Mouse (Mus musculus): Measurements from ENCODE around the gene Psg16. TPM values are rescaled to one million over a fixed set of nuclear protein-coding genes. Genes with fewer than 3 reads are reported as not detected.
"Not testable (repeated sequence)": the region's sequence is repeated elsewhere in the genome, so short reads cannot be mapped to it uniquely, and the experiment has no call there.

Gene Psg16
- total RNA-seq, 2 experiments from 2014 or later, result 0.05 to 0.20 TPM

- DNase-seq (ENCODE audit: low spot score in 2 of 2), result no peak
These were observed 16.3 kb downstream of the Psg16 start for GRCm38 (mm10) chr7:17090058-17090585.

GRCm38 (mm10) chr7:17091280-17091679, 17.4 kb downstream of the Psg16 start:
- no peak for DNase-seq (ENCODE audit: low spot score in 2 of 2)

- not testable (repeated sequence) for DNase-seq (ENCODE audit: low spot score in 2 of 2)
These were observed 27.8 kb downstream of the Psg16 start for GRCm38 (mm10) chr7:17101631-17102030.

- no peak for DNase-seq (ENCODE audit: low spot score in 2 of 2)
These were observed 61.5 kb downstream of the Psg16 start for GRCm38 (mm10) chr7:17135307-17135706.

- no peak for DNase-seq (ENCODE audit: low spot score in 2 of 2)
These were observed 76.1 kb downstream of the Psg16 start, which contains the start of gene Ceacam3 for GRCm38 (mm10) chr7:17149931-17150330. Gene Ceacam3 (plus strand): TSS chr7:17150282.

- DNase-seq (ENCODE audit: low spot score in 2 of 2), result no peak
These were observed 81.8 kb downstream of the Psg16 start for GRCm38 (mm10) chr7:17155634-17156033.

GRCm38 (mm10) chr7:17156885-17157677, 83.2 kb downstream of the Psg16 start:
- no peak for DNase-seq (ENCODE audit: low spot score in 2 of 2)

GRCm38 (mm10) chr7:17159011-17159410, 85.2 kb downstream of the Psg16 start:
- no peak for DNase-seq (ENCODE audit: low spot score in 2 of 2)

GRCm38 (mm10) chr7:17171827-17172226, 98.0 kb downstream of the Psg16 start:
- DNase-seq (ENCODE audit: low spot score in 2 of 2), result no peak

Other genes with a start within 250 kb of the Psg16 start
- gene Prkd2, start 231.1 kb upstream of the Psg16 start, total RNA-seq (2021), result 10 to 100 TPM; 16.8 to 17.4 TPM
- 10 to 100 TPM; 17.8 to 19.0 TPM for gene Dact3, start 198.7 kb upstream of the Psg16 start, total RNA-seq (2021)
- gene Gng8, start 182.3 kb upstream of the Psg16 start, total RNA-seq (2021), result 1 to 10 TPM; 2.6 TPM
- gene Ptgir, start 167.6 kb upstream of the Psg16 start, total RNA-seq (2021), result 1 to 10 TPM; 2.6 to 3.3 TPM
- 100 to 1,000 TPM; 189 to 234 TPM for gene Calm3, start 149.9 kb upstream of the Psg16 start, total RNA-seq (2021)
- gene Pnmal2, start 129.4 kb upstream of the Psg16 start, total RNA-seq (2021), result 10 to 100 TPM; 48.6 to 49.6 TPM
- under 1 TPM in 1 of 2 experiments, not detected in 1; 0.16 TPM for gene Pnmal1, start 114.4 kb upstream of the Psg16 start, total RNA-seq (2021)
- gene Gm42372, start 91.0 kb upstream of the Psg16 start, total RNA-seq (2021), result under 1 TPM in 1 of 2 experiments, not detected in 1; 0.05 TPM
- gene Ccdc8, start 81.3 kb upstream of the Psg16 start, total RNA-seq (2021), result 10 to 100 TPM; 32.5 to 33.4 TPM
- gene Ppp5c, start 46.1 kb upstream of the Psg16 start, total RNA-seq (2021), result 10 to 100 TPM; 72.9 to 84.4 TPM
- 1 to 10 TPM; 6.6 to 8.1 TPM for gene Hif3a, start 11.6 kb upstream of the Psg16 start, total RNA-seq (2021)
- not detected for gene Ceacam3, start 76.2 kb downstream of the Psg16 start, total RNA-seq (2021)
- gene Psg29, start 129.4 kb downstream of the Psg16 start, total RNA-seq (2021), result not detected

Data from gastrocnemius, postnatal 4 days (tissue).